ENCODE assay signal across 9 mouse cellular contexts in genomic region chr13:49352581-49353159, GRCm38 (mm10). TPM values are rescaled to one million over a fixed set of nuclear protein-coding genes. Genes with fewer than 3 reads are reported as not detected.
DNase-seq lines count a peak whose midpoint lies in the region; TF ChIP-seq lines count a peak whose summit lies in the region.
"Had no signal": no experiment of that assay in that cellular context is flagged by ENCODE, and none has a peak within 500 bp of the region (broad histone marks: within the 10 kb centered on the region; RNA-seq: fewer than 3 reads in every experiment).

No protein-coding gene starts in this region.

- no peak overlapping the region for H3K9ac ChIP-seq in heart, adult 2 months (ENCODE audit: low read depth, low read length)

- peak; percentile 57 for DNase-seq in adrenal gland, adult 2 months
- no peak for DNase-seq in adrenal gland, postnatal 25 days
- peak; percentile 70 to 73 for DNase-seq in heart, adult 2 months
- no peak for DNase-seq in yolk sac, embryonic 10.5 days (ENCODE audit: low spot score)
- DNase-seq in cerebellum, postnatal 36 days, result no peak
- DNase-seq in layer of hippocampus, adult 11-12 months (ENCODE audit: low spot score), result no peak
- DNase-seq: liver had no signal

- no peaks in the 10 kb centered on the region for H3K9me3 ChIP-seq in megakaryocyte, embryonic 14.5 days

- no peaks in the 10 kb centered on the region for H3K27me3 ChIP-seq in C2C12 (ENCODE audit: control insufficient read depth, insufficient read depth, insufficient read length)
- H3K27me3 ChIP-seq in heart, adult 2 months (ENCODE audit: control insufficient read depth, insufficient read depth, low read length), result no peaks in the 10 kb centered on the region
- no peaks in the 10 kb centered on the region for H3K27me3 ChIP-seq in megakaryocyte, embryonic 14.5 days (replicated peaks)

- TF ChIP-seq CTCF in C2C12 (IDR thresholded peaks at IDR 0.05; ENCODE audit: control insufficient read depth, insufficient read depth, insufficient read length), result no peak
- TF ChIP-seq CTCF in heart, adult 2 months (IDR thresholded peaks at IDR 0.05), result no peak

- H3ac ChIP-seq in C2C12 (ENCODE audit: control insufficient read depth, insufficient read length, low read depth), result no peak overlapping the region

- peaks cover 100% of the 10 kb centered on the region for H3K79me2 ChIP-seq in C2C12 (ENCODE audit: control insufficient read depth, insufficient read depth)
- peaks cover 5% of the 10 kb centered on the region for H3K79me2 ChIP-seq in heart, adult 2 months (replicated peaks; ENCODE audit: control insufficient read depth, insufficient read depth, low read length)

- WGBS in heart, adult 2 months, result 27% methylated on average over 3 of the region's 3 CpGs

- H3K36me3 ChIP-seq in C2C12 (ENCODE audit: control insufficient read depth, insufficient read depth), result no peaks in the 10 kb centered on the region
- H3K36me3 ChIP-seq in heart, adult 2 months (ENCODE audit: control insufficient read depth, insufficient read depth, low read length), result peaks cover 41% of the 10 kb centered on the region
- peaks cover 74% of the 10 kb centered on the region for H3K36me3 ChIP-seq in megakaryocyte, embryonic 14.5 days (replicated peaks; ENCODE audit: low read length)

- peak overlapping the region; percentile 94 for H3K27ac ChIP-seq in heart, adult 2 months

- TF ChIP-seq EP300 in heart, adult 2 months (IDR thresholded peaks at IDR 0.05; ENCODE audit: insufficient read depth, low read depth, low read length), result no peak

- no peak for TF ChIP-seq POLR2A in heart, adult 2 months (IDR thresholded peaks at IDR 0.05; ENCODE audit: insufficient read depth, low read depth, low read length)

- intact Hi-C loops in heart, adult 2 months (cut with DNase I), result loop anchor here (2.0 kb wide), 1 partner anchor 18 kb away; no protein-coding TSS in a partner anchor

- H3K79me3 ChIP-seq in C2C12 (ENCODE audit: low read depth), result peaks cover 88% of the 10 kb centered on the region

- H3K4me3 ChIP-seq in C2C12 (ENCODE audit: insufficient read depth, poor library complexity, severe bottlenecking), result no peak overlapping the region
- H3K4me3 ChIP-seq in heart, adult 2 months, result no peak overlapping the region
- H3K4me3 ChIP-seq in megakaryocyte, embryonic 14.5 days (replicated peaks), result peak overlapping the region; percentile 64

- peaks cover 54% of the 10 kb centered on the region for H3K4me1 ChIP-seq in heart, adult 2 months (ENCODE audit: control insufficient read depth, insufficient read depth, low read length)
- peaks cover 100% of the 10 kb centered on the region for H3K4me1 ChIP-seq in megakaryocyte, embryonic 14.5 days

TF ChIP-seq in C2C12, 6 proteins besides CTCF, POLR2A, EP300 and RAD21:
- TF ChIP-seq USF1 (IDR thresholded peaks at IDR 0.05; ENCODE audit: low read depth) (no peak), MYOG (IDR thresholded peaks at IDR 0.05; ENCODE audit: control insufficient read depth, extremely low read depth, insufficient read length) (no peak), MYOD1 (IDR thresholded peaks at IDR 0.05; ENCODE audit: control insufficient read depth, insufficient read length, low read depth) (peak; percentile 94), FOSL1 (IDR thresholded peaks at IDR 0.05; ENCODE audit: insufficient read depth, low read length, poor library complexity, severe bottlenecking) (peak; percentile 25), CEBPB (IDR thresholded peaks at IDR 0.05; ENCODE audit: low read depth) (peak; percentile 81), MAX (IDR thresholded peaks at IDR 0.05) (peak; percentile 50)

RNA-seq across cellular contexts. Expression of gene Bicd2, which starts 11.3 kb away (rescaled TPM):
- 10 to 100 TPM; 34.7 to 43.2 TPM for total RNA-seq in adrenal gland, adult 2 months (2021)
- polyA plus RNA-seq in adrenal gland, adult 2 months (2012; rRNA removed), result 25.1 and 25.2 TPM in 2 replicates
- total RNA-seq in adrenal gland, postnatal 25 days (2021), result 43.7 and 45.2 TPM in 2 replicates
- 42.9 TPM for polyA plus RNA-seq in C2C12 (2012; fragmentation: generic; extraction: Trizol)
- 10 to 100 TPM; 72.4 to 77.6 TPM for total RNA-seq in heart, adult 2 months (2021)
- 44.5 and 64.2 TPM in 2 replicates for polyA plus RNA-seq in heart, adult 2 months (2012; rRNA removed)
- polyA plus RNA-seq in megakaryocyte, embryonic 14.5 days (2012; ENCODE audit: insufficient read depth, low replicate concordance), result 21.2 and 22.5 TPM in 2 replicates

RNA-seq across cellular contexts. Expression of gene Fgd3, which starts 32.6 kb away (rescaled TPM):
- total RNA-seq in adrenal gland, adult 2 months (2021), result 1 to 10 TPM; 3.1 to 6.0 TPM
- polyA plus RNA-seq in adrenal gland, adult 2 months (2012; rRNA removed), result 1.3 and 2.3 TPM in 2 replicates
- 1.5 and 2.8 TPM in 2 replicates for total RNA-seq in adrenal gland, postnatal 25 days (2021)
- 44.8 TPM for polyA plus RNA-seq in C2C12 (2012; fragmentation: generic; extraction: Trizol)
- total RNA-seq in heart, adult 2 months (2021), result 1 to 10 TPM in 1 of 2 experiments, under 1 TPM in 1; 0.96 to 1.0 TPM
- 0.96 and 0.97 TPM in 2 replicates for polyA plus RNA-seq in heart, adult 2 months (2012; rRNA removed)
- 9.1 and 10.4 TPM in 2 replicates for polyA plus RNA-seq in megakaryocyte, embryonic 14.5 days (2012; ENCODE audit: insufficient read depth, low replicate concordance)

Comparison
In these comparisons a context has a peak if more than half of its experiments do, and no peak if none do; other contexts are left out.
1. DNase-seq: peak in adrenal gland, adult 2 months (single experiment) and heart, adult 2 months (2 of 2); none in adrenal gland, postnatal 25 days (single experiment), yolk sac, embryonic 10.5 days (single experiment), cerebellum, postnatal 36 days (0 of 2) and layer of hippocampus, adult 11-12 months (single experiment).